Mouse (Mus musculus) liver, postnatal 0 days (tissue): ENCODE data around the gene Olfr1286. TPM values are rescaled to one million over a fixed set of nuclear protein-coding genes. Genes with fewer than 3 reads are reported as not detected.

Experiments used
- ATAC-seq: fragments of 200-750 bp; cut with Nextera tagmentation; 2 replicates; pipeline ENCODE4 v1.8.0; 2017; ENCODE audit warnings: mild to moderate bottlenecking, moderate library complexity
- DNase-seq: peaks from one replicate; pipeline ENCODE4 v3.0.0-alpha.2; 2016
- H3K27ac ChIP-seq: fragments of 300-500 bp; sonication (generic); 2 replicates; pipeline ENCODE4 v1.5.1; 2014; ENCODE audit warnings: antibody characterized with exemption, moderate library complexity, mild to moderate bottlenecking, low read depth
- H3K27me3 ChIP-seq: fragments of 300-500 bp; sonication (generic); 2 replicates; pipeline ENCODE4 v1.6.1; 2014; ENCODE audit warnings: low read length, control low read depth, mixed read lengths; ENCODE audit not compliant: insufficient read depth
- H3K36me3 ChIP-seq: fragments of 300-500 bp; sonication (generic); replicated peaks from 2 replicates; pipeline ENCODE4 v1.6.1; 2014; ENCODE audit warnings: mild to moderate bottlenecking, control low read depth, low read length, moderate library complexity, mixed read lengths; ENCODE audit not compliant: insufficient read depth
- H3K4me1 ChIP-seq: fragments of 300-500 bp; sonication (generic); 2 replicates; pipeline ENCODE4 v1.6.1; 2014; ENCODE audit warnings: antibody characterized with exemption, mild to moderate bottlenecking, control low read depth; ENCODE audit not compliant: insufficient read depth
- H3K4me2 ChIP-seq: fragments of 300-500 bp; sonication (generic); 2 replicates; pipeline ENCODE4 v1.6.1; 2014; ENCODE audit warnings: low read depth, mild to moderate bottlenecking, low read length, moderate library complexity, mixed read lengths
- H3K4me3 ChIP-seq: fragments of 300-500 bp; sonication (generic); 2 replicates; pipeline ENCODE4 v1.5.1; 2014; ENCODE audit warnings: low read depth, low read length
- H3K9ac ChIP-seq: fragments of 300-500 bp; sonication (generic); replicated peaks from 2 replicates; pipeline ENCODE4 v1.6.1; 2014; ENCODE audit warnings: mild to moderate bottlenecking, moderate library complexity
- H3K9me3 ChIP-seq: fragments of 300-500 bp; sonication (generic); 2 replicates; pipeline ENCODE4 v1.6.1; 2016; ENCODE audit warnings: mild to moderate bottlenecking, control low read depth, low read length, mixed read lengths
- CTCF ChIP-seq: sonication (generic); IDR thresholded peaks from 2 replicates; pipeline ENCODE4 v1.5.1; 2016; ENCODE audit warnings: antibody characterized with exemption, low read depth
- EP300 ChIP-seq: IDR thresholded peaks from 2 replicates; pipeline ENCODE4 v1.6.1; 2016; ENCODE audit warnings: antibody characterized with exemption, low read depth, mild to moderate bottlenecking
- WGBS: fragments of 180-500 bp; shearing (Covaris S2); extraction: QIAGEN DNeasy Blood & Tissue Kit; methylation state at CpG from one replicate; pipeline ENCODE4 v1.1.7; 2014; ENCODE audit not compliant: insufficient replicate concordance; 5-methylcytosine and 5-hydroxymethylcytosine counted together
- polyA plus RNA-seq: library from polyadenylated mRNA; unstranded; fragments of >200 nt; fragmentation: Nextera tagmentation; extraction: Ambion mirVana; gene quantifications from 2 replicates; pipeline ENCODE4 v1.2.1, GENCODE M21; 2015

Gene Olfr1286
- not detected in 2 replicates for polyA plus RNA-seq

- Histone ChIP-seq H3K4me1 (no peaks in the 10 kb centered on the region), H3K9ac (no peak within 1 kb of the TSS), H3K36me3 (no peaks in the 10 kb centered on the region), H3K9me3 (no peaks in the 10 kb centered on the region), H3K27ac (no peak within 1 kb of the TSS), H3K4me3 (no peak within 1 kb of the TSS), H3K4me2 (no peak within 1 kb of the TSS), H3K27me3 (no peaks in the 10 kb centered on the region)
- TF ChIP-seq CTCF, result no peak
- TF ChIP-seq EP300, result no peak
- WGBS, result 71% methylated on average over 1 of the region's 1 CpGs
- DNase-seq (no peak), ATAC-seq (no peak)
Measured at GRCm38 (mm10) chr2:111422931-111423330, at the start of gene Olfr1286. Olfr1286 (minus strand) TSS chr2:111423115.

DNA sequence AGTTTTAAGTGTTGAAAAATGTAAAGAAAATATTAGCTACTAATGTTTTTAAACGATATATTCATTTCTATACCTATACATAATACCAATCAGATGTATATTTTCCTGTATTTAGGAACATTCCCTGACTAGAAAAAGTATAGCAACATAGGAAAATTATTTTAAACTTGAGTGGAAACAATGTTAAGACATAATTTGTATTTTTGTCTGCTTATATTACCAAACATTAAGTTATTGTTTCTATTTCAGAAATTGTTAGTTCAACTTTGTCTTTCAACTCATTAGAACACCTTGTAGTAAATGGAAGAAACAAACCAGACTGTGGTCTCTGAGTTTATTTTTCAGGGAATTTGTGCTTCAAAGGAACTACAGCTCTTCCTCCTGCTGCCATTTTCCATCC lies 25.9 kb upstream of the Olfr1286 start, which contains the start of gene Olfr1287:
Olfr1287 (plus strand) TSS at position 301 of the 400 bp plus-strand sequence.
- no peaks in the 10 kb centered on the region for H3K27me3 ChIP-seq
- TF ChIP-seq CTCF (no peak), EP300 (no peak)
- no peak for DNase-seq
- H3K36me3 ChIP-seq, result no peaks in the 10 kb centered on the region
- ATAC-seq, result no peak
- no peak within 1 kb of the TSS for H3K27ac ChIP-seq
- WGBS, result 44% methylated on average over 1 of the region's 1 CpGs
- no peak within 1 kb of the TSS for H3K4me3 ChIP-seq
- no peak within 1 kb of the TSS for H3K9ac ChIP-seq
- no peaks in the 10 kb centered on the region for H3K4me1 ChIP-seq
- no peak within 1 kb of the TSS for H3K4me2 ChIP-seq
- H3K9me3 ChIP-seq, result no peaks in the 10 kb centered on the region

- H3K4me2 ChIP-seq, result no peak within 1 kb of the TSS
- no peaks in the 10 kb centered on the region for H3K9me3 ChIP-seq
- H3K9ac ChIP-seq, result no peak within 1 kb of the TSS
- 78% methylated on average over 1 of the region's 1 CpGs for WGBS
- H3K27me3 ChIP-seq, result no peaks in the 10 kb centered on the region
- no peak for ATAC-seq
- no peaks in the 10 kb centered on the region for H3K36me3 ChIP-seq
- TF ChIP-seq EP300 (no peak), CTCF (no peak)
- no peak for DNase-seq
- no peaks in the 10 kb centered on the region for H3K4me1 ChIP-seq
- H3K4me3 ChIP-seq, result no peak within 1 kb of the TSS
- H3K27ac ChIP-seq, result no peak within 1 kb of the TSS
Measured at GRCm38 (mm10) chr2:111375222-111375621, 47.7 kb downstream of the Olfr1286 start, which contains the start of gene Olfr1284. Olfr1284 (plus strand) TSS chr2:111375522.

Other genes starting within 250 kb of the Olfr1286 start
- not detected in 2 replicates for gene 4930430A15Rik, start 193.5 kb downstream of the Olfr1286 start, polyA plus RNA-seq
- not detected in 2 replicates for gene Olfr1275, start 187.8 kb downstream of the Olfr1286 start, polyA plus RNA-seq
- not detected in 2 replicates for gene Olfr1276, start 168.6 kb downstream of the Olfr1286 start, polyA plus RNA-seq
- gene Olfr1277, start 149.0 kb downstream of the Olfr1286 start, polyA plus RNA-seq, result not detected in 2 replicates
- not detected in 2 replicates for gene Olfr1278, start 133.0 kb downstream of the Olfr1286 start, polyA plus RNA-seq
- gene Olfr1279, start 122.5 kb downstream of the Olfr1286 start, polyA plus RNA-seq, result not detected in 2 replicates
- gene Olfr1280, start 109.1 kb downstream of the Olfr1286 start, polyA plus RNA-seq, result not detected in 2 replicates
- not detected in 2 replicates for gene Olfr1281, start 96.6 kb downstream of the Olfr1286 start, polyA plus RNA-seq
- not detected in 2 replicates for gene Olfr1282, start 87.0 kb downstream of the Olfr1286 start, polyA plus RNA-seq
- gene Olfr1283, start 56.3 kb downstream of the Olfr1286 start, polyA plus RNA-seq, result not detected in 2 replicates
- gene Olfr1284, start 47.6 kb downstream of the Olfr1286 start, polyA plus RNA-seq, result not detected in 2 replicates
- not detected in 2 replicates for gene Olfr1287, start 26.0 kb upstream of the Olfr1286 start, polyA plus RNA-seq
- not detected in 2 replicates for gene Olfr1288, start 51.0 kb upstream of the Olfr1286 start, polyA plus RNA-seq
- gene Olfr1289, start 57.7 kb upstream of the Olfr1286 start, polyA plus RNA-seq, result not detected in 2 replicates
- not detected in 2 replicates for gene Olfr1290, start 70.7 kb upstream of the Olfr1286 start, polyA plus RNA-seq
- not detected in 2 replicates for gene Olfr1291-ps1, start 74.1 kb upstream of the Olfr1286 start, polyA plus RNA-seq
- not detected in 2 replicates for gene Olfr1293-ps, start 102.1 kb upstream of the Olfr1286 start, polyA plus RNA-seq
- gene Olfr1294, start 117.2 kb upstream of the Olfr1286 start, polyA plus RNA-seq, result not detected in 2 replicates
- gene Olfr1295, start 146.6 kb upstream of the Olfr1286 start, polyA plus RNA-seq, result not detected in 2 replicates
- not detected in 2 replicates for gene Olfr1297, start 203.4 kb upstream of the Olfr1286 start, polyA plus RNA-seq
- gene Olfr1298, start 226.1 kb upstream of the Olfr1286 start, polyA plus RNA-seq, result not detected in 2 replicates
- gene Olfr1299, start 238.3 kb upstream of the Olfr1286 start, polyA plus RNA-seq, result not detected in 2 replicates